Mouse (Mus musculus): ENCODE measurements around the gene Zfp57.

Gene Zfp57

GRCm38 (mm10) chr17:37045611-37046311 lies 44.8 kb downstream of the Zfp57 start, which contains the start of gene Gabbr1:
Gene Gabbr1 (plus strand): TSS chr17:37045966.
- CTCF ChIA-PET = no interaction called here

- CTCF ChIA-PET = no interaction called here
Measured at GRCm38 (mm10) chr17:37046312-37047112, 45.5 kb downstream of the Zfp57 start.

GRCm38 (mm10) chr17:37047332-37047976 lies 46.5 kb downstream of the Zfp57 start:
- CTCF ChIA-PET = interaction anchor here (0.6 to 0.7 kb wide), 2 partner anchors 135 to 160 kb away, joined by 3 read pairs; no protein-coding TSS in a partner anchor

GRCm38 (mm10) chr17:37047981-37048380 lies 47.0 kb downstream of the Zfp57 start:
- CTCF ChIA-PET = interaction anchor here (0.6 to 0.7 kb wide), 2 partner anchors 136 to 161 kb away, joined by 3 read pairs; no protein-coding TSS in a partner anchor

GRCm38 (mm10) chr17:37048383-37048782 lies 47.4 kb downstream of the Zfp57 start:
- CTCF ChIA-PET = no interaction called here

GRCm38 (mm10) chr17:37049570-37050310 lies 48.8 kb downstream of the Zfp57 start:
- CTCF ChIA-PET = interaction anchor here (0.6 kb wide), 1 partner anchor 145 kb away, joined by 18 read pairs; no protein-coding TSS in a partner anchor

- CTCF ChIA-PET = no interaction called here
Measured at GRCm38 (mm10) chr17:37050399-37050798, 49.4 kb downstream of the Zfp57 start.

- CTCF ChIA-PET = no interaction called here
Measured at GRCm38 (mm10) chr17:37050876-37051275, 49.9 kb downstream of the Zfp57 start.

- CTCF ChIA-PET = no interaction called here
Measured at GRCm38 (mm10) chr17:37051745-37052144, 50.8 kb downstream of the Zfp57 start.

- CTCF ChIA-PET = no interaction called here
Measured at GRCm38 (mm10) chr17:37056957-37057356, 56.0 kb downstream of the Zfp57 start.
